Mouse (Mus musculus): ENCODE data around the gene Ifne.
A peak's percentile ranks its signal among the peaks of the same experiment; 100 is the strongest.
"Not testable (repeated sequence)": the region's sequence is repeated elsewhere in the genome, so short reads cannot be mapped to it uniquely, and the experiment has no call there.

The Ifne gene

GRCm38 (mm10) chr4:88867366-88867925 lies 12.6 kb downstream of the Ifne start:
- DNase-seq = peak; percentile 78

DNA sequence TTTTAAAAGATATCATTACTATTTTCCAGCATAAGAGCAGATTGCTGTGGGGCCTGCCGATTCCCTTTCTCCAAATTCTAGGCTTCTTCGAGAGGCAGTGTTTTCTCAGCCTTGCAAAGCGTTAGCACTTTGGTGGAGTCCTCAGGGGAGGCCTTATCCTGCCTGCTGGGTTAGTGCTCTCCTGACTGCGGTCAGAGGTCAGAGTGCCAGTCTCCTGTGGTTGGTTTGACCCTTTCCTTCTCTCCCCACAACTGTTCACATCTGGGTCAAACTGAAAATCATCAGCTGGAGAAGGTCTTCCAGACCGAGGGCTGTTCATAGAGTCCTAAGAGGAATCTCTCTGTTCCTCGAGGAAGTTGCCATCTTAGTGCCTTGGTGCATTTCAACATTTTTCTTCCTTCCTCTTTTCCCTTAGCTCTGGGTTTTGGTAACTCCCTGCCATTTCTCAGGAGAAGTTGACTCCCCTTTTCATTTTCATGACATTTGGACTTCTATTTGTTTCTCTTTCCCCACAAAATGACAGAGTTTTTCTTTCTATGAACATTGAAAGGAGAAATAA lies 14.9 kb downstream of the Ifne start:
- DNase-seq = no peak

- DNase-seq = no peak
Observed at GRCm38 (mm10) chr4:88864599-88864998, 15.4 kb downstream of the Ifne start.

GRCm38 (mm10) chr4:88863309-88863708 lies 16.7 kb downstream of the Ifne start:
- no peak for DNase-seq

DNA sequence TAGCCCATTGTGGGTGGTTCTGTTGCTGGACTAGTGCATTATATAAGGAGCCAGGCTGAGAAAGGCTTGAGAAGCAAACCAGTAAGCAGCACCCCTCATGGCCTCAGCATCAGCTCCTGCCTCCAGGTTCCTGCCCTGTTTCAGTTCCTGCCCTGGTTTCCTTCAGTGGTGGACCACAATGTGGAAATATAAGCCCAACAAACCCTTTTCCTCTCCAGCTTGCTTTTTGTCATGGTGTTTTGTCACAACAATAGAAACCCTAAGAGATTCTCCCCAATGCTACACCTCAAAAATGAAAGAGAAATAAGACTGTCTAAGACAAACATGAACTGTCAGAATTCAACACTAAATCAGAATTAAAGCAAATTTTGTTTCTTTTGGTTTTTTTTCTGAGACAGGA lies 20.8 kb downstream of the Ifne start:
- no peak for DNase-seq

DNA sequence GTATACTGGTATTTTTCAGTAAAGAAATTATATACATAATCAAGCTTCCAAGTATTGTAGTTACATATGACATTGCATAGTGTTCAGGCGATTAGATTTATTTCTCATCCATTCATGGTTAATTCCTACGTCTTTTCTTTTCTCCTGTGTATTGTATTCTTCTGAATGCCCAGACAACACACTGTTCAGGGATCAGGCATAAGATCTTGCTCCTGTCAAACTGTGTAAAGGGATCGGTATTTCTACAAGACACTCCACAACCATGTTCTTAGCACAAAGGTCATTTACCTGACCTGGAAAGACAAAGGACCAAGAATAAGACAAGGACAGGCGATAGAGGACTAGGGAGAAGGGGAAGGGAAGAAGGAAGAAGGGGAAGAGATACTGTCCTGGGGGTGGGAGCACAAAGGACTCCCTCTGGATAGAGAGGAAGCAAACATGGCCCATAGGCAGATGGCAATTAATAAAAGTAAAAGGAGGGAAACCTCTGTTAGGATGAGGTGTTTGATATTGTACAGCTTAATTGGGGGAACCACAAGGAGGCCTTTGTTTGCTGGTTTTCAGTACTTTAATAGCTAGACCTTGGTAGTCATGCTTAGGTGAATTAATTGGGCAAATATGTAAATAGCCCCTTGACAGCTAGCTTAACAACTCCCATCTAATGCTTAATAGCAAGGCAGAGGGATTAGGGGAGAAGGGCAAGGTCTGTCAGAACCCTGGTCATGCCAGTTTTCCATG lies 28.8 kb downstream of the Ifne start:
- DNase-seq = no peak

DNA sequence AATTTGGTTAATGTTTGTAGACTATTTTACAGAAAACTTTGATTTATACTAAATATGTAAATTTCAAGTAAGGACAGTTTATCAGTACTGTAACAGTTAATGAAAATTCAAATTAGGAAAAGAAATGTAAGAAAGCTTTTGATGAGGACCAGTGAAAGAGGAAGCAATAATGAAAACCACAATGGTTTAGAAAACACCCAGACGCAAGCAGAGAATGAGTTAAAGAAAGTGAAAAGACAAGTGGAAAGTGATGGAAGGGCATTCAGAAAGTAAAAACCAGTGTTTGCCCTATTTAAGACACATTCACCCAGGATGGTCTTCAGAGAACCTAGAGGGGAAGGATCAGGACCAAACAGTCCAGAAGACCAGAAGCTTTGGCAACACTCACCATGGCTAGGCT lies 30.3 kb downstream of the Ifne start, which contains the start of gene Ifna1:
Ifna1 (plus strand) TSS at position 390 of the 400 bp plus-strand sequence.
- DNase-seq = no peak

DNA sequence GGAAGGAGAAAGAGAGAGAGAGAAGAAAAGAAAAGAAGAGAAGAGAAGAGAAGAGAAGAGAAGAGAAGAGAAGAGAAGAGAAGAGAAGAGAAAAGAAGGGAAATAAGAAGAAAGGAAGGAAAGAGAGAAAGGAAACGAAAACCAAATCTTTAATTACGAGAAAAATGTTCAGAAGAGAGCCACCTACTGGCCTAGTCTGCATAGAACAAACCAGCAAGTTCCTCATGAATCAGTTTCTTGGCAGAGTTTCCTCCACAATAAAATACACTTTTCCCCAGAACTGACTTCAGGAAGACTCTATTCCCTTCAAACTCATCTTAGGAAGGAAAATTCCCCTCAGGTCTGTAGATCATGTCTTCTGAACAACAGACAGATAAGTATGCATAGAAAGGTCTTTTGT lies 34.7 kb downstream of the Ifne start:
- DNase-seq = no peak

DNA sequence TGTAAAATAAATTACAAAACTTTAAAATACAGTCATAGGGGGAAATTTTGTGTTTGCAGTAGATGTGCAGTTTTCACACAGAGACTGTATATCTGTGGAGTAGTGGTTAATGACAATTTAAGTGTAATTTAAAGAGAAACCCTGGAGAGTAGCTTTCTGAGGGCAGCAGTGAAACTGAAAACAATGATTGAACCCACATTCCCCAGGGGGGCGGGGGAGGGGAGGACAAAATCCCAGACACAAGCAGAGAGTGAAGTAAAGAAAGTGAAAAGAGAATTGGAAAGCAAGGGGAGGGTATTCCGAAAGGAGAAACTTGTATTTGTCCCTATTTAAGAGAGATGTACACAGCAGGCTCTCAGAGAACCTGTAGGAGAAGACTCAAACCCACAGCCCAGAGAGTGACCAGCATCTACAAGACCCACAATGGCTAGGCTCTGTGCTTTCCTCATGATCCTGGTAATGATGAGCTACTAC lies 38.5 kb downstream of the Ifne start, which contains the start of gene Ifna4:
Ifna4 (plus strand) TSS at position 424 of the 474 bp plus-strand sequence.
- DNase-seq = no peak

DNA sequence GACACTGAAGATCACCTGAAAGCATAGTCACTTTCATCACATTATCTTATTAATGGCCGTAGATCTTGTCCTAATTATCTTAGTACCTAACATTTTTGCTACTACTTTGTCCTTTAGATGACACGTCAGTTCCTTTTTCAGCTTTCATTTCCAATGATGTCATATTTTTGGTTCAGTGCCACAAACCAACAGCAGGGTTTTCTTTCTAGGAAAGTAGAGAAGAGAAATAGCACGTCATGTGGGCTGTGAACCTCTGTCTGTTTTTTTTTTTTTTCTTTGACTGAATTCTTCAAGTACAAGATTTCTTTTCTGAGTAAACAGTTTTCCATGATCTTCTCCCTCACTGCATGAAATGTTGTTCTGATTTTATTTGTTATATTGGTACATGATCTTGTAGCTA lies 39.9 kb downstream of the Ifne start:
- no peak for DNase-seq

DNA sequence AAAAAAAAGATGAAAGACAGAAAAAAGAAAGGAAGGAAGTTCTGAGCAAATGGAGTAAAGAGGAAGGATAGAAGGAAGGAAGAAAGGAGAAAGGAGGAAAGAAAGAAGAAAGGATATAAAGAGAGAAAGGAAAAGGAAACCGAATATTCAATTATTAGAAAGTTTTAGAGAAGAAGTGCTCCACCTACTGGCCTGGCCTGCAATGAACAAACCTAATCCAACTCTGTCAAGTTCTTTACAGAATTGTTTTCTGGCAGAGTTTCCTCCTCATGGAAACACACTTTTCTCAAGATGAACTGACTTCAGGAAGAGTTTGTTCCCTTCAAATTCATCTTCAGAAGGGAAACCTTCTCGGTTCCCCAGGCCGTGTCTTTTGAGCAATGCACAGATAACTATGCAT lies 41.2 kb downstream of the Ifne start:
- no peak for DNase-seq

- not testable (repeated sequence) for DNase-seq
Observed at GRCm38 (mm10) chr4:88835225-88835624, 44.8 kb downstream of the Ifne start, which contains the start of gene Ifna5. Gene Ifna5, plus strand, starts transcription at chr4:88835525.

DNA sequence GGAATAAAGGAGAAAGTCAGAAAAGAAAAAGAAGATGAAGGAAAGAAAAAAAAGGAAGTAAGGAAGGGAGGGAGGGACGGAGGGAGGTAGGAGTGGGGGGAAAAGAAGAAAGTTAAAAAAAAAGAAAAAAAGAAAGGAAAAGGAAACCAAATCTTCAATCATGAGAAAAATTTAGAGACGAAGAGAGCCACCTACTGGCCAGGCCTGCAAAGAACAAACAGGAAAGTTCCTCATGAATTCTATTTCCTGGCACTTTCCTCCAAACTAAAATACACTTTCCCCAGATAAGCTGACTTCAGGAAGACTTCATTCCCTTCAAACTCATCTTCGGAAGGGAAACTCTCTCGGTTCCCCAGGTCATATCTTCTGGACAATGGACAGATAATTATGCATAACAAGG lies 49.5 kb downstream of the Ifne start:
- DNase-seq = peak; percentile 11

Measured in kidney, postnatal 14 days (tissue).